Mouse (Mus musculus) myocyte (in vitro differentiated cells): Measurements from ENCODE around the gene Liph.

Source experiments
- MYOD1 ChIP-seq, 3 experiments: IDR thresholded peaks; one replicate each; pipeline ENCODE4 v1.6.1; 2011; ENCODE audit warnings: control low read depth in 2 of 3, low read depth in 2 of 3, mild to moderate bottlenecking in 2 of 3, moderate library complexity in 1 of 3; ENCODE audit not compliant: insufficient read length in 2 of 3, control insufficient read depth in 1 of 3
- POLR2A ChIP-seq: IDR thresholded peaks from one replicate; pipeline ENCODE4 v1.6.1; 2011; ENCODE audit warnings: low read depth, mild to moderate bottlenecking, control low read depth, moderate library complexity; ENCODE audit not compliant: insufficient read length
- REST ChIP-seq: IDR thresholded peaks from one replicate; pipeline ENCODE4 v1.6.1; 2011; ENCODE audit warnings: mild to moderate bottlenecking, control low read depth, moderate library complexity; ENCODE audit not compliant: insufficient read depth, insufficient read length
- USF1 ChIP-seq: IDR thresholded peaks from one replicate; pipeline ENCODE4 v1.6.1; 2011; ENCODE audit warnings: low read depth, mild to moderate bottlenecking, control low read depth, moderate library complexity

- TF ChIP-seq POLR2A (no peak), USF1 (no peak), MYOD1 (IDR thresholded peaks at IDR 0.05; ENCODE audit: control insufficient read depth in 1 of 3, insufficient read length in 2 of 3, low read depth in 2 of 3) (no peak), REST (no peak)
Measured at GRCm38 (mm10) chr16:22039978-22040377, 44.5 kb upstream of the Liph start.
